Mouse (Mus musculus): ENCODE data around the gene Dennd4a. TPM values are rescaled to one million over a fixed set of nuclear protein-coding genes. Genes with fewer than 3 reads are reported as not detected.
A peak's percentile ranks its signal among the peaks of the same experiment; 100 is the strongest.

The Dennd4a gene
- polyA plus RNA-seq, 1 experiment from 2014 or later, result 13.7 TPM

GRCm38 (mm10) chr9:64956337-64956736 lies 145.2 kb downstream of the Dennd4a start:
- Histone ChIP-seq H3K9ac (replicated peaks) (peak overlapping the region; percentile 53; the same call in 1 of the 2 replicates), H3K27ac (ENCODE audit: low read depth) (peak overlapping the region; percentile 71; the same call in 1 of the 2 replicates)

GRCm38 (mm10) chr9:64957276-64957675 lies 146.1 kb downstream of the Dennd4a start:
- H3K4me2 ChIP-seq (ENCODE audit: low read depth, low read length), result no peak overlapping the region
- TF ChIP-seq CTCF (IDR thresholded peaks at IDR 0.05; ENCODE audit: low read depth) (no peak), EP300 (IDR thresholded peaks at IDR 0.05; ENCODE audit: low read depth) (no peak)
- peaks cover 26% of the 10 kb centered on the region for H3K4me1 ChIP-seq (ENCODE audit: insufficient read depth)
- ATAC-seq, result no peak
- no peak overlapping the region for H3K4me3 ChIP-seq (ENCODE audit: low read depth, low read length)
- H3K27me3 ChIP-seq (ENCODE audit: insufficient read depth, low read length), result no peaks in the 10 kb centered on the region
- WGBS (ENCODE audit: insufficient replicate concordance), result 83% methylated on average over 3 of the region's 3 CpGs
- H3K27ac ChIP-seq (ENCODE audit: low read depth), result no peak overlapping the region
- H3K9ac ChIP-seq (replicated peaks), result no peak overlapping the region
- H3K36me3 ChIP-seq (replicated peaks; ENCODE audit: insufficient read depth, low read length), result no peaks in the 10 kb centered on the region
- DNase-seq, result no peak
- no peaks in the 10 kb centered on the region for H3K9me3 ChIP-seq (ENCODE audit: low read length)

More at GRCm38 (mm10) chr9:64956337-64956736, 145.2 kb downstream of the Dennd4a start:
- ATAC-seq (no peak), DNase-seq (peak; percentile 85)
- 10% methylated on average over 12 of the region's 12 CpGs for WGBS (ENCODE audit: insufficient replicate concordance)
- Histone ChIP-seq H3K9me3 (ENCODE audit: low read length) (no peaks in the 10 kb centered on the region), H3K4me1 (ENCODE audit: insufficient read depth) (peaks cover 21% of the 10 kb centered on the region), H3K27me3 (ENCODE audit: insufficient read depth, low read length) (0 out of 2 replicates have a peak, but pooled peaks cover 2% of the 10 kb centered on the region), H3K36me3 (replicated peaks; ENCODE audit: insufficient read depth, low read length) (no peaks in the 10 kb centered on the region), H3K4me2 (ENCODE audit: low read depth, low read length) (peak overlapping the region; percentile 65), H3K4me3 (ENCODE audit: low read depth, low read length) (peak overlapping the region; percentile 26)
- TF ChIP-seq EP300 (IDR thresholded peaks at IDR 0.05; ENCODE audit: low read depth), result no peak
- no peak for TF ChIP-seq CTCF (IDR thresholded peaks at IDR 0.05; ENCODE audit: low read depth)

GRCm38 (mm10) chr9:64960117-64960977 lies 149.2 kb downstream of the Dennd4a start, which contains the start of gene Ints14:
TSS of gene Ints14 (plus strand) at chr9:64960905.
- Histone ChIP-seq H3K27me3 (ENCODE audit: insufficient read depth, low read length) (no peaks in the 10 kb centered on the region), H3K4me2 (ENCODE audit: low read depth, low read length) (peak within 1 kb of the TSS; percentile 77), H3K9me3 (ENCODE audit: low read length) (no peaks in the 10 kb centered on the region), H3K4me1 (ENCODE audit: insufficient read depth) (peaks cover 20% of the 10 kb centered on the region), H3K27ac (ENCODE audit: low read depth) (peak within 1 kb of the TSS; percentile 92), H3K4me3 (ENCODE audit: low read depth, low read length) (peak within 1 kb of the TSS; percentile 88), H3K36me3 (replicated peaks; ENCODE audit: insufficient read depth, low read length) (peaks cover 10% of the 10 kb centered on the region; the same call in 1 of the 2 replicates), H3K9ac (replicated peaks) (peak within 1 kb of the TSS; percentile 94)
- DNase-seq, result peak; percentile 97
- peak; percentile 97 for ATAC-seq
- peak; percentile 54; the same call in 1 of the 2 replicates for TF ChIP-seq EP300 (IDR thresholded peaks at IDR 0.05; ENCODE audit: low read depth)
- peak; percentile 90 for TF ChIP-seq CTCF (IDR thresholded peaks at IDR 0.05; ENCODE audit: low read depth)
- 10% methylated on average over 28 of the region's 29 CpGs for WGBS (ENCODE audit: insufficient replicate concordance)

GRCm38 (mm10) chr9:64960978-64961320 lies 149.8 kb downstream of the Dennd4a start:
- WGBS (ENCODE audit: insufficient replicate concordance), result 0% methylated on average over 17 of the region's 17 CpGs
- peak; percentile 84 for ATAC-seq
- TF ChIP-seq CTCF (IDR thresholded peaks at IDR 0.05; ENCODE audit: low read depth), result no peak
- no peak for TF ChIP-seq EP300 (IDR thresholded peaks at IDR 0.05; ENCODE audit: low read depth)

More at GRCm38 (mm10) chr9:64960978-64961320, 149.8 kb downstream of the Dennd4a start:
- Histone ChIP-seq H3K9me3 (ENCODE audit: low read length) (no peaks in the 10 kb centered on the region), H3K27me3 (ENCODE audit: insufficient read depth, low read length) (no peaks in the 10 kb centered on the region), H3K9ac (replicated peaks) (peak overlapping the region; percentile 94), H3K36me3 (replicated peaks; ENCODE audit: insufficient read depth, low read length) (peaks cover 10% of the 10 kb centered on the region; the same call in 1 of the 2 replicates), H3K4me3 (ENCODE audit: low read depth, low read length) (peak overlapping the region; percentile 88), H3K4me1 (ENCODE audit: insufficient read depth) (peaks cover 20% of the 10 kb centered on the region), H3K4me2 (ENCODE audit: low read depth, low read length) (peak overlapping the region; percentile 77), H3K27ac (ENCODE audit: low read depth) (peak overlapping the region; percentile 92)
- DNase-seq, result no peak

Other genes starting within 250 kb of the Dennd4a start
- 331 and 349 TPM in 2 replicates for gene Rab11a, start 73.6 kb upstream of the Dennd4a start, polyA plus RNA-seq (2015; fragmentation: Nextera tagmentation; extraction: Ambion mirVana)
- gene Slc24a1, start 140.3 kb downstream of the Dennd4a start, polyA plus RNA-seq (2015; fragmentation: Nextera tagmentation; extraction: Ambion mirVana), result 0.02 and 0.04 TPM in 2 replicates
- gene Ints14, start 149.6 kb downstream of the Dennd4a start, polyA plus RNA-seq (2015; fragmentation: Nextera tagmentation; extraction: Ambion mirVana), result 10.5 and 11.1 TPM in 2 replicates
- gene Hacd3, start 210.4 kb downstream of the Dennd4a start, polyA plus RNA-seq (2015; fragmentation: Nextera tagmentation; extraction: Ambion mirVana), result 98.6 and 108 TPM in 2 replicates
- 9.2 and 10.6 TPM in 2 replicates for gene Dpp8, start 221.1 kb downstream of the Dennd4a start, polyA plus RNA-seq (2015; fragmentation: Nextera tagmentation; extraction: Ambion mirVana)

Measured in liver, postnatal 0 days (tissue).